In genomic region chr1:176861981-176862644, GRCm38 (mm10) we compare ENCODE assay signal across 8 mouse cellular contexts. TPM values are rescaled to one million over a fixed set of nuclear protein-coding genes. Genes with fewer than 3 reads are reported as not detected.
DNase-seq lines count a peak whose midpoint lies in the region; ATAC-seq and TF ChIP-seq lines count a peak whose summit lies in the region.

No protein-coding gene starts in this region.

- no peak overlapping the region for H3K4me2 ChIP-seq in kidney, embryonic 16.5 days (replicated peaks; ENCODE audit: low read depth, low read length)
- no peak overlapping the region for H3K4me2 ChIP-seq in neural tube, embryonic 15.5 days

- no peak overlapping the region for H3K9ac ChIP-seq in kidney, embryonic 16.5 days (replicated peaks; ENCODE audit: low read length)
- H3K9ac ChIP-seq in neural tube, embryonic 15.5 days (replicated peaks): no peak overlapping the region

- intact Hi-C loops in gastrocnemius, adult 2 months (cut with DNase I): loop anchor here (1.0 to 5.0 kb wide), 3 partner anchors 150 to 925 kb away; no protein-coding TSS in a partner anchor

- no peaks in the 10 kb centered on the region for H3K9me3 ChIP-seq in kidney, embryonic 16.5 days (ENCODE audit: low read length)
- no peaks in the 10 kb centered on the region for H3K9me3 ChIP-seq in neural tube, embryonic 15.5 days (replicated peaks)

- no peaks in the 10 kb centered on the region for H3K36me3 ChIP-seq in kidney, embryonic 16.5 days (ENCODE audit: insufficient read depth, low read length)
- H3K36me3 ChIP-seq in neural tube, embryonic 15.5 days: no peaks in the 10 kb centered on the region

- no peak for TF ChIP-seq POLR2A in lung, adult 2 months (IDR thresholded peaks at IDR 0.05; ENCODE audit: borderline replicate concordance, extremely low read depth, low read depth, low read length)

- TF ChIP-seq CTCF in gastrocnemius, adult 2 months (IDR thresholded peaks at IDR 0.05): peak; percentile 88
- no peak for TF ChIP-seq CTCF in lung, adult 2 months (IDR thresholded peaks at IDR 0.05; ENCODE audit: insufficient read depth, low read length)

- no peaks in the 10 kb centered on the region for H3K27me3 ChIP-seq in kidney, embryonic 16.5 days (ENCODE audit: insufficient read depth, low read length)
- no peaks in the 10 kb centered on the region for H3K27me3 ChIP-seq in neural tube, embryonic 15.5 days (replicated peaks)

- no peak overlapping the region for H3K4me3 ChIP-seq in gastrocnemius, adult 2 months
- H3K4me3 ChIP-seq in kidney, embryonic 16.5 days (ENCODE audit: low read length): no peak overlapping the region
- no peak overlapping the region for H3K4me3 ChIP-seq in lung, adult 2 months (replicated peaks; ENCODE audit: extremely low read depth, low read depth, low read length)
- no peak overlapping the region for H3K4me3 ChIP-seq in neural tube, embryonic 15.5 days (replicated peaks)

- no peaks in the 10 kb centered on the region for H3K4me1 ChIP-seq in kidney, embryonic 16.5 days (ENCODE audit: insufficient read depth, low read length)
- no peaks in the 10 kb centered on the region for H3K4me1 ChIP-seq in lung, adult 2 months (ENCODE audit: control insufficient read depth, insufficient read depth, low read length)
- no peaks in the 10 kb centered on the region for H3K4me1 ChIP-seq in neural tube, embryonic 15.5 days

- WGBS in kidney, embryonic 16.5 days: 57% methylated on average over 9 of the region's 9 CpGs
- WGBS in lung, adult 2 months: 59% methylated on average over 9 of the region's 9 CpGs
- WGBS in neural tube, embryonic 15.5 days: 60% methylated on average over 9 of the region's 9 CpGs

- H3K27ac ChIP-seq in gastrocnemius, adult 2 months: no peak overlapping the region
- no peak overlapping the region for H3K27ac ChIP-seq in kidney, embryonic 16.5 days (ENCODE audit: low read length)
- no peak overlapping the region for H3K27ac ChIP-seq in neural tube, embryonic 15.5 days (replicated peaks)

- DNase-seq in B cell, adult 2 months: peak; percentile 78 to 82
- peak; percentile 80 for DNase-seq in MN1 (ENCODE audit: low spot score)
- DNase-seq in cerebellum, adult 9-10 months: peak; percentile 84
- DNase-seq in gastrocnemius, adult 2 months: peak; percentile 45
- DNase-seq in lung, adult 2 months: peak; percentile 34
- DNase-seq in yolk sac, embryonic 10.5 days (ENCODE audit: low spot score): peak; percentile 40

- ATAC-seq in kidney, embryonic 16.5 days (ENCODE audit: low FRiP score, low TSS enrichment): peak; percentile 61; the same call in 1 of the 2 replicates
- peak; percentile 47; the same call in 1 of the 2 replicates for ATAC-seq in neural tube, embryonic 15.5 days (ENCODE audit: low FRiP score)

RNA-seq across cellular contexts. Expression of gene Sdccag8, which starts 47.7 kb away (rescaled TPM):
- total RNA-seq in gastrocnemius, adult 2 months (2021): 1 to 10 TPM; 4.0 to 4.9 TPM
- 20.1 and 20.9 TPM in 2 replicates for polyA plus RNA-seq in kidney, embryonic 16.5 days (2015; fragmentation: Nextera tagmentation; extraction: Ambion mirVana)
- polyA plus RNA-seq in lung, adult 2 months (2012; rRNA removed): 3.2 and 3.9 TPM in 2 replicates
- 19.8 and 20.5 TPM in 2 replicates for polyA plus RNA-seq in neural tube, embryonic 15.5 days (2015; fragmentation: Nextera tagmentation; extraction: Ambion mirVana)

RNA-seq across cellular contexts. Expression of gene Cep170, which starts 48.2 kb away (rescaled TPM):
- total RNA-seq in gastrocnemius, adult 2 months (2021): 10 to 100 TPM; 14.5 to 16.2 TPM
- 14.6 and 17.5 TPM in 2 replicates for polyA plus RNA-seq in kidney, embryonic 16.5 days (2015; fragmentation: Nextera tagmentation; extraction: Ambion mirVana)
- polyA plus RNA-seq in lung, adult 2 months (2012; rRNA removed): 6.4 and 11.6 TPM in 2 replicates
- 80.4 and 91.0 TPM in 2 replicates for polyA plus RNA-seq in neural tube, embryonic 15.5 days (2015; fragmentation: Nextera tagmentation; extraction: Ambion mirVana)

Comparison
In these comparisons a context has a peak if more than half of its experiments do, and no peak if none do; other contexts are left out.
1. DNase-seq: peak in every context shown above with its lines; median percentile 84 in cerebellum, adult 9-10 months; 80 in B cell, adult 2 months; 80 in MN1; 45 in gastrocnemius, adult 2 months; 40 in yolk sac, embryonic 10.5 days; 34 in lung, adult 2 months.